Mouse (Mus musculus): ENCODE measurements at regions not wholly inside any gene's neighbourhood (a gene's known extent, or its start where the extent isn't known, plus 50 kb on each side); places are given as distances from the start of the nearest gene placed in this dataset.

- DNase-seq: no peak
Observed at GRCm38 (mm10) chr13:31421556-31421955, 134.4 kb upstream of the Foxq1 start.

DNA sequence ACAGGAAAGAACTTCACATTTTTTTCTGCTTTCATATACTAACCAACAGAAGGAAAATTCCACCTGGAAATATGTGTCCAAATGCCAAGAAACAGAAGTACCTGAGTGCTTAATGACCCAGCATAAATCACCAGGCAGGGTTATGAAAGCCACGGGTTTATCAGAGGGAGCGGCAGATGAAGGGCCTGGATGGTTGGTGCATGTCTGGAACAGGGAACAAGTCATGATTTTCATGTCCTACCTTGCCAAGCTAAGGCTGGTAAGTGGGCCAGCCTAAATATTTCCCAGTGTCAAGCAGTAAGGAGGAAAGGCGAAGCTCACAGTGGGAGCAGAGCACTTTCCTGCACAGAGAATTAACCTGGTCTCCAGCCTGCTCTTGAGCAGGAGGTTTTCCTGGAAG, 132.3 kb upstream of the Foxq1 start:
- DNase-seq: peak; percentile 4

GRCm38 (mm10) chr13:31425825-31426500, 130.0 kb upstream of the Foxq1 start:
- DNase-seq: no peak

DNA sequence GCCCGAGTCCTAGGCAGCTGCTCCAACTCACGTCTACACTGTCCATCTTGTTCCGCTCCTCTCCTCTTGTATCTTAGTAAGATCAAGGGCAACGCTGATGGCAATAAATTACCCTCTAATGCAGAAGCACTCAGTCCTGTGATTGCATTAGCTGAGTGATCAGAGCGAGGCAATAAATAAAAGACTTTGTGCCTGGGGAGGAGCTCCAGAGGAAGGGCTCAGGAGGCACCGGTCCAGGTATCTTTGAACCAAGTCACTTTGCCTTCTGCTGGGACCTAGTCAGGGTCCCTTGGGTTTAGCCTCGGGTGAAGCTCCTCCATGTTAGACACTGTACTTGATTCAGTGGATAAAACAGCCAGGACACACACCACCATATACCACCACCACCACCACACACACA, 119.5 kb upstream of the Foxq1 start:
- DNase-seq: no peak

GRCm38 (mm10) chr13:31439761-31440627, 115.9 kb upstream of the Foxq1 start:
- DNase-seq: no peak

GRCm38 (mm10) chr13:31458883-31459282, 97.1 kb upstream of the Foxq1 start:
- peak; percentile 6 for DNase-seq

DNA sequence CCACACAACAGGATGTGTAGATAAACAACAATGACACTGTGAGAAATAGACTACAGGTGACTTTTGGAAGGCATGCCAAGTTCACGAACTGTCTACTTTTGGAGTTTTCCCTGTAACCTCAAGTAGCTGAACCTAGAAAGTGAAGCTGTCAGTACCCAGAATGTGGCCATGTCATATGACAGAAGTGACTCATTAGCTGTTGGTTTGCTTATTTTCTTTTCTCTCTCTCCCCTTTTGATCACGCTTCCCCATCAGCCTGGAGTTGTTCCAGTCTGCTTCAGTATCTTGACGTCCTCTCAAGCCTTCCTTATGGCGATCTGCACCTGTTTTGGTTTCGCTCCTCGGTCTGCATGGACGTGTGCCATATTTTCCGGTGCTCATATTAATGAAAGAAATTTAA, 90.8 kb upstream of the Foxq1 start:
- no peak for DNase-seq

DNA sequence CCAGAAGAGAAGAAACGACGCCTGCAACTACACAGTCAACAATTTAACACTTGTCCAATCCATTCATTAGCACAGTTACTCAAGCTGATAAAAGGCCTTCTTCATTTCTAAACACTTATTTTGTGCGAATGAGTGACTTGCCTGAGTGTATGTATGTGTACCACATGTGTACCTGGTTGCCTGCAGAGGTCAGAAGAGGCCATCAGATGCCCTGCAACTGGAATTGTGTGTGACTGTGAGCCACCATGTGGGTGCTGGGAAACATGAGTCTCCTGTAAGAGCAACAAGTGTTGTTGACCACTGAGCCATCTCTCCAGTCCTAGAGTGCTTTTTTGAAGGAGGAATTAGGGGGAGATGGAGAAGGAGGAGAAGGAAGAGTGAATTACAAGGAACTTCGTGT, 90.2 kb upstream of the Foxq1 start:
- DNase-seq: no peak

DNA sequence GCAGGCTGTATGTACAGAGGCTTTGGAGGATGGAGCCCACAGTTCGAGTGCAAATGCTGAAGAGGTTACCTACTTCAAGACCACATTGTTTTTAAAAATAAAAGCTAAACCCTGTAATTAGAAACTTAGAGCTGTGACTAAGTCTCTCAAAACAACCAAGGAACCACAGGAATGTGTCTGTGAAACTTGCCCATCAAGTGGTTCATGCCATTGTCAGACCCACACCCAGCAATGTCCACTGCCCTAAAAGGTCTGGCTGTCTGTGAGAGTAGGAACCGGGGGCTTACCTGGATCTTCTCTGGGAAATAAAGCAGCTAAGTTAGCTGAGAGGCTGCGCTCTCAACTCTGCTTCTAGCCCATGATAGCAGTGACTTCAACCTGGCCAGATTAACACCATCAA, 87.8 kb upstream of the Foxq1 start:
- DNase-seq: no peak

GRCm38 (mm10) chr13:31468983-31469382, 87.0 kb upstream of the Foxq1 start:
- no peak for DNase-seq

DNA sequence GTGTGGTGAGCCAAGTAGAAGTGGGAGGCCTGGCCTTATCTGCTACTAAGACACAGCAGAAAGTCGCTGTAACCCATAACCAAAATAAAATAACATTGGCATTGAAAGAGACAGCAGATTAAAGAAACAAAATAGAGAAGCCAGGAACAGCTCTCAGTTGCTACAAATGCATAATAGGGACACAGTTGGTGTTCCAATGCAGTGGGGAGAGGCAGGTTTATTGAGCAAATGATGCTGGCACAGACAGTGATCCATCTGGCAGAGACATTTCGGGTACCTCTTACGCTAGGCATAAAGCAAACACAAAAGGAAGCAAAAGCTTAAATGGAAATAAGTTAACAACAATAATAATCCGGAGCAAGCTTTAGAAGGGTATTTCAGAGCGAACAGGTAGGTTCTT, 83.6 kb upstream of the Foxq1 start:
- DNase-seq: no peak

DNA sequence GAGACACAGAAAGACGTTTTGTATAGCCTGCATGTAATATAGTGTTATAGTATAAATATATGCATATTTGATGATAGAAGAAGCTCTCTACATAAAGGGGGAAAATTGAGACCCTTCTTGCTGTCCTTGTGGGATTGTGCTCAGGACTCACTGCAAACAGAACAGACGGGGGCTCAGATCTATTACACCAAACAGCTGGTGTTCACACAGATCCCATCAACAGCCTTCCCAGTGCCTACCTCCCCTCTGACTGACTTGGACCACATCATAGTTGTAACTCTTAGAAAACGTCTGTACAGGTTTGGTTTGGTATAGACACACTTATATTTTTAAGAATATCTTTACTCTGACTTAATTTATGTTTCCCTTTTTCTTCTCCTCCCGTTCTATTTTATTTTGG, 83.1 kb upstream of the Foxq1 start:
- DNase-seq: no peak

- no peak for DNase-seq
Observed at GRCm38 (mm10) chr13:31473275-31473674, 82.7 kb upstream of the Foxq1 start.

- peak; percentile 40 for DNase-seq
Observed at GRCm38 (mm10) chr13:31475845-31476244, 80.1 kb upstream of the Foxq1 start.

DNA sequence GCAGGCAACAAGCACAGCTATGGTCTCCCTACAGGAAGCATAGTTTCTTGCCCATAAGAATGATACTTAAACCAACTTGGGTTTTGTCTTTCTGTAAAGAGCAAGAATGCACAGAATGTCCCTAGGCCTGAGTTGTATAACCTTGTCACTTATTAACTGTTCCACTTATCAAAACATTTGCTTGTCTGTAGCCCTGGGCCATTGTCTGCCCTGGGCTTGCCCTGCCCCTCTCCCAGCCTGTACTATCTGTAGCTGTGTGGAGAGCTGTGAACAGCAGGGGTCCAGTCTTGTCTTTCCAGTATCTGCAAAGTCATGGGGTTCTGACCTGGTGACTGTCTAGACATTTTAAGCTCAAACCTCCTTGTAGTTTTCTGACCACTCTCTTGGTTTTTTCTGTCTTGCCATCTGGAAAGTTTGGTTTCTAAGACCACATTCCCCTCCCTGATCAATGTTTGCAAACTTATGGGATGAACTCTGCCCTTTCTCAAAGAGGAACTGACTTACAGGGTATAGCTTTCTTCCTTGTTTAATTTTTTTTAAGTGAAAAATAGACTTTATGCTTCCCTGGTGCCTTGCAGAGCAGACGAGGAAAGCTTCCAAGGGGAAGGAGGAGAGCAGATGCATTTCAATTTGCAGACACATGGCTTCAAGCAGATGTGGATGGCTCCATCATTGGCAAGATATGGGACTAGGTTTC, 78.6 kb upstream of the Foxq1 start:
- peak; percentile 28 for DNase-seq

DNA sequence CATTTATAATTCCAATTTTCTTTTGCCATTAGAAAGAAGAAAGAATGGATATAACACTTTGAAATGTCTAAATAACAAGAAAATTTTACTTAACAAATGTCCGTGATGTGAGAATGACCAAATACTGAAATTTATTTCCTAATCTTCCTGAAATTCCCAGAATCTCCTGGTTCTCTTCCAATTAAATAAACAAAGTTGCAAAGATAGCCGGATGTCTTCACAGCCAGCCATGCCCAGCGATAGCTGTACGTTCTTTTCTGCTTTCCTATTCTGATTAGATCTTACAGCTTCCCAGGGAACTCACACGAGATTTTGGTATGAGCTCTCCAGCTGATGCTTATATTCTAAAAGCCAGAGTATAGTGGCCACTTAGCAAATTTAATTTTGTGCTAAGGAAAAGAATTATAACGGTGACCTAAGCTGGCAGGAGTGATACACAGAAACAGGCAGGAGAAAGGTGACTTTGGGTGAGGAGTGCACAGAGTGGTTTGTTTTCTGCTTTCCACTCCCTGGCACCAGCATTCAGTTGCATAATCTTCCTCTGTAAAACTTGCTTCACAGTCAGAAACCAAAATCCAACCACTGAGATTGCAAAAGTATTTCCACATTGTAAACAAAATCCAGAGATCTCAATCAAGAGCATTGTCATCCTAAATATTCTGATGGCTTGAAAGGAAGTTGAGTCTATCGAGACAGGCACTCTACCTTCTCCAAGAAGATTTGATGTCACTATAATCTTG, 74.7 kb upstream of the Foxq1 start:
- DNase-seq: no peak

GRCm38 (mm10) chr13:31486373-31486772, 69.6 kb upstream of the Foxq1 start:
- DNase-seq: no peak

DNA sequence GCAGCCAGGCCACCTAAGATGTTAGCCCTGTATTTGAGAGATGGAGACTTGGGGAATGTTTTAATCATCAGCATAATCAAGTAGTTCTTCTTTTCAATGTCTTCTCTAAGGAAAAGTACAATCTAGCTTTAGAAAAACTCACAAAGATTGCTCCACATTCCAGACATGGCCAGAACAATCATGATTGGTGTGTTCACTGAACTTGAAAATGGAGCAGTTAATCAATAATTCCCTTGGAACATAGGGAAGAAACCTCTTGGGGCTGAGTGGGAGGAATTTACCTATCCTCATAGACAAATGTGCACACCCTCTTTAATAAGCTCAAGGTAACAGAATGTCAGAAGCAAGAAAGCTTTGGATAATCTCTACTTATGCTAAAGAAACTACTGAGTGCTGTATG, 67.7 kb upstream of the Foxq1 start:
- DNase-seq: no peak

DNA sequence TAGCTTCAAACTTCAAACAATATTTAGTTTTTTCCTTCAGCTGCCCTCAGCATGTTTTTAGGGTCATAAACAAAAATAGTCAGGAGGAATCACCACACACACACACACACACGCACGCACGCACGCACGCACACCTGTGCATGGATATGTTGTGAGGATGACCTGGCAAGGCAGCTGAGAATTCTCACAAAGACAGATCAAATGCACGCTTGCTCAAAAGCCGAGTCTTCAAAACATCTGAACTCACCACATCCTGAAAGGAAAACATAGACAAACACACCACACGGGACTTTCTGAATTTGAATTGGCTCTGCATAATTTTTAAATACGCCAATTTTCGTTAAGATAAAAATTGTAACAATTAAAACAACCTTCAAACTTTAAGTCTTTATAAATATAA, 52.7 kb upstream of the Foxq1 start:
- no peak for DNase-seq

DNA sequence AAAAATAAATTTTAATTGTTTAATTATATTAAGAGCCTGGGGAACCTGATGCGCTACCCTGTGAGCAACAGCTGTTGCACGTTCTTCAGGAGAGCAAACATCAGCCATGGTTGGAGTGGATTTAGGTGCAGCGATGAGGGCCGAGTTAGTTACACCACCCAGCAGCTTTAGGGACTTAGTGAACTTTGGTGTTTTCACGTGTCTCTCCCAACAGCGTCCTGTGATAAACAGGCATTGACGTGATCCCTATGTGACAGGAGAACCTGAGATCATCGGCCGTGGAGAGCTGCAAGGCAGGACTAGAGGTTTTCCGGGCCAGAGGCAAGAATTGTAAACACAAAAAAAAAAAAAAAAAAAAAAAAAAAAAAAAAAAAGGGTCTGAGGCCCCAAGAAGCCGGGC, 52.1 kb upstream of the Foxq1 start:
- DNase-seq: no peak

DNA sequence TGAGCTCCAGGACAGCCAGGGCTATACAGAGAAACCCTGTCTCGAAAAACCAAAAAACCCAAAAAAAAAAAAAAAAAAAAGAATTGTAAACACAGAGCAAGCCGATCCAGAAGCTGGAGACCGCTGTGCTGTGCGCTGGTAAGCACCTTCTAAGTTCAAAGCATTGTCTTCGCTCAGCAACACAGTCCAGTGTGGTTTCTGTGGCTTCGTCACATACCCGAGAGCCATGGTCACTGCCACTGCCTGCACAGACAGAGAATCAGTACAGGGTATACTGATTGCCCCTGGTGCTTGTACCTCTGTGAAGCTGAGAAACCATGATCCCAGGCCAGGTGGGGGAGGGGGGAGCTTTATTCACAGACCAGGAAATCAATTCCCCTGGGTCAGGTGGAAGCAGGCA, 51.6 kb upstream of the Foxq1 start:
- no peak for DNase-seq

- DNase-seq: no peak
Observed at GRCm38 (mm10) chr13:31505386-31505785, 50.5 kb upstream of the Foxq1 start.
